Mouse (Mus musculus) macrophage (primary cell): Measurements from ENCODE around the gene Treml1. TPM values are rescaled to one million over a fixed set of nuclear protein-coding genes. Genes with fewer than 3 reads are reported as not detected.

Source experiments
- H3K27ac ChIP-seq: fragments of 350-480 bp; formaldehyde crosslinking; 2 replicates; pipeline ENCODE4 v1.9.0; 2021
- H3K36me3 ChIP-seq: fragments of 350-480 bp; formaldehyde crosslinking; 2 replicates; pipeline ENCODE4 v1.9.0; 2021; ENCODE audit errors: inconsistent target
- H3K4me3 ChIP-seq: fragments of 350-480 bp; formaldehyde crosslinking; 2 replicates; pipeline ENCODE4 v1.9.0; 2021; ENCODE audit errors: inconsistent target
- H3K79me2 ChIP-seq: fragments of 350-480 bp; formaldehyde crosslinking; 2 replicates; pipeline ENCODE4 v1.9.0; 2021; ENCODE audit errors: inconsistent target
- WGBS: methylation state at CpG from one replicate; pipeline ENCODE4 v1.1.7; 2026; ENCODE audit warnings: inconsistent platforms; ENCODE audit not compliant: missing documents; 5-methylcytosine and 5-hydroxymethylcytosine counted together
- polyA plus RNA-seq: library from polyadenylated mRNA; stranded (reverse); fragments of 250-400 nt; gene quantifications from 3 replicates; pipeline ENCODE4 v1.2.4, GENCODE M21; 2018; ENCODE audit warnings: inconsistent platforms

Treml1 gene
- polyA plus RNA-seq, 1 experiment from 2014 or later, result 2.4 TPM

DNA sequence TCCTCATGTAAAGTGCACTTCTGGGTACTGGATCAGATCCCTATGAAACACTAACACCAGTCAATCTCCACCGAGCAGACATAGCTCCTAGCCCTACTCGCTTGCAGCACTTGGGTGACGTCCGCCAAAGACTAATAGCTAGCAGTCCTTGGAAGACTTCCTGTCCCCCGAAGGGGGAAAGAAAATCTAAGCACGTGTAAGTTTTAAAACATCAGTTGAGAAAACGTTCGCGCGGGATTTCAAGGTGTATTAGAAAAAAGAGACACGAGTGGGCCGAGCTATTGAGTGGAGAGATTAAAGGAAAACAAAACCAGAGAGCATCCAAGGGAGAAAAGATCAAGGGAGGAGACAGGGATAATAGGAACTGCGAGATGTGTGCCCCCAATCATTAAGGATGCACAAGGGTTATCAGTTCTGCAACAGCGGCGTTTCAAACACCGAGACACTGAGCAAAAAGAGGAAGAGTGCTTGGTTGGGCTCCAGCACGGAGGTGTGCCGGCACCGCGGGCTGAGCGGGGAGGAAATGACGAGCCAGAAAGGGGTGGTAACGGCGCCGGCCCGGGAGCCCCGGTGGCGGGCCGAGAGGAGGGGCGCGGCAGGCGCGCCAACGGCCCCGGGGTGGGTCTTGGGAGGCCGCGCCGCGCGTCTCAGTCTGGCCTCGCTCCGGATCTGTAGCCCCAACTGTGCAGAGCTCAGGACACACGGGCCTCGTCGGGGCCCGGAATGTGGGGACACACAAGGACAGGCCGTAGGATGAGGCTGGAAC is 49.0 kb downstream of the Treml1 start:
- Histone ChIP-seq H3K27ac (peak overlapping the region; percentile 74), H3K36me3 (0 out of 2 replicates have a peak, but pooled peaks cover 5% of the 10 kb centered on the region), H3K4me3 (peak overlapping the region; percentile 54), H3K79me2 (peaks cover 62% of the 10 kb centered on the region)
- under 1% methylated on average over 44 of the region's 47 CpGs for WGBS

DNA sequence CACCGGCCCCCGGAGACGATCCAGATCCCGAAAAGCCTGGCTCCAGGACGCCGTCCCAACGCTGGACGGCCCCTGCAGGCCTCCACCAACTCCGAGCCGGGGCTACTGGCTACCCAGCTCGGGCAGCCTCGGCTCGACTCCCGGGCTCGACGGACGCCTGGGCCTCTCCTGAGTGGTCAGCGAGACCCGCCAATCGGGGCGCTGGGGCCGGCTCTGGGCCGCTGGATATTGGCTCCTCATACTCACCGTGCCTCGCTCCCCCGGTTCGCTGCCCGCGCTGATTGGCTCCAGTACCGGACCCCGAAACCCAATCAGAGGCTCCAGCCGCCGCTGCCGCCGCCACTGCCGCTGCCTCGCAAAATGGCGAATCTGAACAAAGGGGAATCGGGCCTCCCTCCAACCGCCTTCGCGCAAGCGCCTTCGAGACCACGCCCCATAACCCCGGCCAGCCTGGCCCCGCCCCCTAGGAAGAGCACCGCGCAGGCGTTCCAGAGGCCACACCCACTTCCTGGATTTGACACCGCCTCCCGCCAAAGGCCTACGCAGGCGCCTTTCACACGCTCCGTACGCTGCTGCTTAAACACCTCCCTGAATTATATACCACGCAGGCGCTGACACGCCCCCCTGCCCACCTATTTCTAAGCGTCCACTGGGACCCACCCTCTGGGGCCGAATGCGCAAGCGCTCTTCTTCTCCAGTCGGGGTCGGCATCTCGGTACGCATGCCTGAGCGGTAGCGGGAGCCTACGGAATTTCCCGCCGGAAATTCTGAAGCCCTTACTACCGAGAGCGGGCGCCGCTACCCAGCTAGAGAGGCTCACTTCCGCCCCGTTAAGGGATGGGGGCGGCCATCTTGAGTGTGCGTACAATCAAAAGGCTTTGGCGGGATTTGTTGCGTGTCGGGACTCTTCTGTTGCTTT is 49.9 kb downstream of the Treml1 start, which contains the start of the genes Nfya and Oard1:
TSS of gene Nfya (minus strand) at position 527 of the 919 bp plus-strand sequence.
TSS of gene Oard1 (plus strand) at position 635 of the 919 bp plus-strand sequence.
- Histone ChIP-seq H3K36me3 (peaks cover 12% of the 10 kb centered on the region; the same call in 1 of the 2 replicates), H3K4me3 (peak within 1 kb of the TSS; percentile 90), H3K27ac (peak within 1 kb of the TSS; percentile 89), H3K79me2 (peaks cover 53% of the 10 kb centered on the region)
- under 1% methylated on average over 75 of the region's 84 CpGs for WGBS

GRCm38 (mm10) chr17:48410299-48410785 is 50.6 kb downstream of the Treml1 start:
- H3K79me2 ChIP-seq, result peaks cover 46% of the 10 kb centered on the region
- H3K36me3 ChIP-seq, result peaks cover 19% of the 10 kb centered on the region
- H3K27ac ChIP-seq, result peak overlapping the region; percentile 89
- under 1% methylated on average over 13 of the region's 13 CpGs for WGBS
- H3K4me3 ChIP-seq, result peak overlapping the region; percentile 90

DNA sequence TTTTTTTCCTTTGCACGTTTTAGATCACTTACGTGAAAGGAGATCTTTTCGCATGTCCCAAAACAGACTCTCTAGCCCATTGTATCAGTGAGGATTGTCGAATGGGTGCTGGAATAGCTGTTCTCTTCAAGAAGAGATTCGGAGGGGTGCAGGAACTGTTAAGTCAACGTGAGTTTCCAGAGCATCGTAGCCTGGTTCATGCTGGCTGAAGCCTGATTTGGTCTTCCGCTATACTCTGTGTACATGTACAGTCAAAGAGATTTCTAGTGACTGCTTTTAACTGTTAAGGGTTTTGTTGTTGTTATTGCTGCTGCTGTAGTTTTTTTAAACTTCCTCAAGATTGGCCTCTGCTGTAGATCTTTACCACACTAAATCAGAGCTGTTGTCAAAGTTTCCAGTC is 51.5 kb downstream of the Treml1 start:
- Histone ChIP-seq H3K36me3 (peaks cover 24% of the 10 kb centered on the region), H3K79me2 (peaks cover 37% of the 10 kb centered on the region), H3K27ac (peak overlapping the region; percentile 89), H3K4me3 (peak overlapping the region; percentile 90)
- 57% methylated on average over 8 of the region's 8 CpGs for WGBS

GRCm38 (mm10) chr17:48416011-48416410 is 56.3 kb downstream of the Treml1 start:
- Histone ChIP-seq H3K36me3 (peaks cover 24% of the 10 kb centered on the region), H3K4me3 (no peak overlapping the region), H3K27ac (no peak overlapping the region), H3K79me2 (peaks cover 12% of the 10 kb centered on the region; the same call in 1 of the 2 replicates)
- WGBS, result 94% methylated on average over 7 of the region's 7 CpGs

Other genes starting within 250 kb of the Treml1 start
- gene 9830107B12Rik, start 213.6 kb upstream of the Treml1 start, polyA plus RNA-seq, result 0.14 TPM in 1 of 3 replicates, not detected in the others
- 20.1 to 48.7 TPM (median 26.5 TPM) in 3 replicates for gene A530064D06Rik, start 192.6 kb upstream of the Treml1 start, polyA plus RNA-seq
- gene Trem1, start 127.1 kb upstream of the Treml1 start, polyA plus RNA-seq, result 0.24 to 0.77 TPM in 2 of 3 replicates, not detected in the other
- 0.42 to 0.67 TPM in 2 of 3 replicates, not detected in the other for gene Trem3, start 112.1 kb upstream of the Treml1 start, polyA plus RNA-seq
- 0.52 to 1.5 TPM (median 1.4 TPM) in 3 replicates for gene Treml4, start 95.6 kb upstream of the Treml1 start, polyA plus RNA-seq
- gene Treml2, start 60.4 kb upstream of the Treml1 start, polyA plus RNA-seq, result 10.8 to 16.6 TPM (median 14.5 TPM) in 3 replicates
- 36.0 to 70.3 TPM (median 51.1 TPM) in 3 replicates for gene B430306N03Rik, start 43.8 kb upstream of the Treml1 start, polyA plus RNA-seq
- gene Trem2, start 13.5 kb upstream of the Treml1 start, polyA plus RNA-seq, result 965 to 1,222 TPM (median 1,131 TPM) in 3 replicates
- 75.7 to 108 TPM (median 86.8 TPM) in 3 replicates for gene Nfya, start 50.0 kb downstream of the Treml1 start, polyA plus RNA-seq
- gene Oard1, start 50.1 kb downstream of the Treml1 start, polyA plus RNA-seq, result 22.0 to 30.1 TPM (median 23.8 TPM) in 3 replicates
- not detected in 3 replicates for gene Apobec2, start 73.0 kb downstream of the Treml1 start, polyA plus RNA-seq
- gene Tspo2, start 91.6 kb downstream of the Treml1 start, polyA plus RNA-seq, result not detected in 3 replicates
- gene Unc5cl, start 95.0 kb downstream of the Treml1 start, polyA plus RNA-seq, result not detected in 3 replicates